Mouse (Mus musculus) forebrain, embryonic 11.5 days (tissue): ENCODE data around the gene Ntn5. TPM values are rescaled to one million over a fixed set of nuclear protein-coding genes. Genes with fewer than 3 reads are reported as not detected.

Experiments
- polyA plus RNA-seq: library from polyadenylated mRNA; unstranded; fragments of >200 nt; fragmentation: Nextera tagmentation; extraction: Ambion mirVana; gene quantifications from 2 replicates; pipeline ENCODE4 v1.2.1, GENCODE M21; 2014

The Ntn5 gene
- polyA plus RNA-seq, 1 experiment from 2014 or later, result 0.41 TPM

Other genes with a start within 250 kb of the Ntn5 start
- 37.0 and 37.6 TPM in 2 replicates for gene Gys1, start 249.2 kb upstream of the Ntn5 start, polyA plus RNA-seq
- 175 and 183 TPM in 2 replicates for gene Ruvbl2, start 245.9 kb upstream of the Ntn5 start, polyA plus RNA-seq
- 4,947 and 5,145 TPM in 2 replicates for gene Ftl1, start 224.1 kb upstream of the Ntn5 start, polyA plus RNA-seq
- gene Bax, start 217.1 kb upstream of the Ntn5 start, polyA plus RNA-seq, result 192 and 202 TPM in 2 replicates
- 0.13 and 0.29 TPM in 2 replicates for gene Tulp2, start 202.1 kb upstream of the Ntn5 start, polyA plus RNA-seq
- gene Gm45808, start 197.2 kb upstream of the Ntn5 start, polyA plus RNA-seq, result not detected in 2 replicates
- gene Dhdh, start 195.2 kb upstream of the Ntn5 start, polyA plus RNA-seq, result 4.3 and 4.6 TPM in 2 replicates
- gene Nucb1, start 173.6 kb upstream of the Ntn5 start, polyA plus RNA-seq, result 90.4 and 109 TPM in 2 replicates
- 17.4 and 17.8 TPM in 2 replicates for gene Ppp1r15a, start 157.8 kb upstream of the Ntn5 start, polyA plus RNA-seq
- 0.80 and 1.5 TPM in 2 replicates for gene Plekha4, start 157.7 kb upstream of the Ntn5 start, polyA plus RNA-seq
- 0.25 and 1.2 TPM in 2 replicates for gene Hsd17b14, start 129.1 kb upstream of the Ntn5 start, polyA plus RNA-seq
- gene Bcat2, start 113.9 kb upstream of the Ntn5 start, polyA plus RNA-seq, result 24.8 and 25.7 TPM in 2 replicates
- gene Fgf21, start 68.5 kb upstream of the Ntn5 start, polyA plus RNA-seq, result not detected in 2 replicates
- gene Fut1, start 66.7 kb upstream of the Ntn5 start, polyA plus RNA-seq, result not detected in 2 replicates
- gene Izumo1, start 62.2 kb upstream of the Ntn5 start, polyA plus RNA-seq, result not detected in 2 replicates
- 6.5 and 7.3 TPM in 2 replicates for gene Rasip1, start 56.5 kb upstream of the Ntn5 start, polyA plus RNA-seq
- 1.7 and 3.3 TPM in 2 replicates for gene Mamstr, start 44.0 kb upstream of the Ntn5 start, polyA plus RNA-seq
- 0.15 TPM in 1 of 2 replicates, not detected in the other for gene Fut2, start 17.6 kb upstream of the Ntn5 start, polyA plus RNA-seq
- gene Sec1, start 10.4 kb downstream of the Ntn5 start, polyA plus RNA-seq, result 0.39 and 0.52 TPM in 2 replicates
- gene Car11, start 15.8 kb downstream of the Ntn5 start, polyA plus RNA-seq, result 3.6 and 4.1 TPM in 2 replicates
- 2.9 and 3.3 TPM in 2 replicates for gene Dbp, start 21.1 kb downstream of the Ntn5 start, polyA plus RNA-seq
- 936 and 958 TPM in 2 replicates for gene Rpl18, start 31.4 kb downstream of the Ntn5 start, polyA plus RNA-seq
- 27.0 and 27.9 TPM in 2 replicates for gene Sphk2, start 34.0 kb downstream of the Ntn5 start, polyA plus RNA-seq
- gene Fam83e, start 37.2 kb downstream of the Ntn5 start, polyA plus RNA-seq, result 0.80 and 1.2 TPM in 2 replicates
- gene Spaca4, start 41.8 kb downstream of the Ntn5 start, polyA plus RNA-seq, result not detected in 2 replicates
- 5.2 and 6.6 TPM in 2 replicates for gene Lmtk3, start 99.7 kb downstream of the Ntn5 start, polyA plus RNA-seq
- gene Sult2b1, start 100.6 kb downstream of the Ntn5 start, polyA plus RNA-seq, result 1.4 and 1.6 TPM in 2 replicates
- gene Cyth2, start 130.6 kb downstream of the Ntn5 start, polyA plus RNA-seq, result 194 and 207 TPM in 2 replicates
- 0.37 and 0.45 TPM in 2 replicates for gene Kcnj14, start 140.8 kb downstream of the Ntn5 start, polyA plus RNA-seq
- gene Grwd1, start 146.9 kb downstream of the Ntn5 start, polyA plus RNA-seq, result 84.8 and 88.2 TPM in 2 replicates
- gene Kdelr1, start 188.8 kb downstream of the Ntn5 start, polyA plus RNA-seq, result 68.3 and 69.4 TPM in 2 replicates
- gene Grin2d, start 194.4 kb downstream of the Ntn5 start, polyA plus RNA-seq, result 0.16 and 0.31 TPM in 2 replicates
- gene Syngr4, start 212.7 kb downstream of the Ntn5 start, polyA plus RNA-seq, result 1.1 and 2.1 TPM in 2 replicates
- 2.6 and 3.2 TPM in 2 replicates for gene Tmem143, start 212.9 kb downstream of the Ntn5 start, polyA plus RNA-seq
- gene Emp3, start 237.4 kb downstream of the Ntn5 start, polyA plus RNA-seq, result 15.2 and 20.6 TPM in 2 replicates
- gene Ccdc114, start 240.1 kb downstream of the Ntn5 start, polyA plus RNA-seq, result 2.4 and 3.1 TPM in 2 replicates